Mouse (Mus musculus): ENCODE measurements around the gene Cadm2.

The Cadm2 gene
- long read RNA-seq, experiment 1, partial matches to known transcripts, result 0 of 1 reads
- long read RNA-seq, experiment 1, other reads (novel, unspliced or antisense), result 1 of 1 reads
- long read RNA-seq, experiment 2, result 0 reads

DNA sequence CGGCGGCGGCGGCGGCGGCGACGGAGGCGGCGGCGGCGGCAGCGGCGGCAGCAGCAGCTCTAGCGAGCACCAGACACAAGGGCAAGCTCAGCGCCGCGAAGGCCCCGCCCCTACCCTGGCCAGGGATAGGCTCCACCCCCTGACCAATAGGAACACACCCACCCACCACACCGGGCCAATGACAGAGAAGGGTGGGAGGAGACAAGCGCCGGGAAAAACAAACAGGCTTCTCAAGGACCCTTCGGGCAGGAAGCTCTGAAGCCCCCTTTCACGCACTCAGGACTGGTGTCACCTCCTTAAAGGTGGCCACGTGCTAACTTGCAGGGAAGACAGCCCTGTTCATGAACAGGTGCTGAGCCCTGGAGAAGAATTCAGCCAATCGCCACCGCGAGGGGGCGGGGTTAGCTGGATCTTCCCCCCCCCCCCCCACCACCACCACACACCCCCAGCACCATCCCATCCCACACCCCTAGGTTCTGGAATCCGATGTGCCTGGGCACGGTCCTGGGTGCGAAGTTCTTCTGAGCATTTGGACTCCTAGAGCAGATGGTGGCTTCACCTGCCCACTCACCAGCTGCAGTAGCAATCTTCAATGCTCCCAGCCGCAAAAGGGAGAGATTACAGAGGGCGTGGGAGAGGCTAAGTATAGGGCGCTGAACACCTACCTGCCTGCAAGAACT lies at the start of gene Cadm2:
Gene Cadm2, minus strand, starts transcription at position 83 of the 680 bp plus-strand sequence.
- intact Hi-C loops (cut with DNase I), result no loop called here

DNA sequence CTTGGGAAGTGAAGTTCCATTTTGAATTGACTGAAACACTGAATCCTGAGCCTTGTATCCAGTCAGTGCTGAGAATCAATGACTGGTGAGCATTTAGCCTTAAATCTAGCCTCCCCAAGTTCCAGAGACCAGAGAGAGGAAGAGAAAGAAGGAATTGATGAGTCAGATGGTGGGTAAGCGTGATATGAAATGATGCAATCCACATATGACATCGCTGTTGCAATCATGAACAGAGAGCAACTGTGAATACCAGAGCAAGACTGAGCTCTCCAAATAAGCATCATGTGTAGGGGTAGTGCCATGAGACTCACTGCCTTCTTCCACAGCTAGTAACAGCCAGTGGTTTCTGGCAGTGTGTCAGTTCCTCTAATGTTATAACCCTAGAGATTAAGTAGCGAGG lies 26.2 kb upstream of the Cadm2 start:
- intact Hi-C loops (cut with DNase I), result no loop called here

DNA sequence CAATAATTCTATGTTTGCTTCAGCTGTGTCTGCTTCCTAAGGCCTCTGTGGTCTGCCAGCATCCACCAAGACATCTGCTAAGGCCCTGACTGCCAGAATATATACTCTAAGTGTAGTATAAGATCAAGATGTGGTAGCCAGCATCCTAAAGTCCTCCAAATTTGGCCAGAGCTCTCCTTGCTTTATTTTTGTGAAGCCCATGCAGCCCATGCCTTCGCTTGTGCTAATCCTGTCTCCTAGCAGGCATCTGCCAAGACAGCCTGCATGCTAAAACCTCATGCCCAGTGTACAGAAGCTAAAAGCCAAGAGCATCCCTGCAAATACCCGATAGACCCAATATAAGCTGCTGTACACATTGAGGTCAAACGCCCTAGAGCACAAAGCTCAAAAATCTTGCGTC lies 22.9 kb upstream of the Cadm2 start:
- intact Hi-C loops (cut with DNase I), result no loop called here

DNA sequence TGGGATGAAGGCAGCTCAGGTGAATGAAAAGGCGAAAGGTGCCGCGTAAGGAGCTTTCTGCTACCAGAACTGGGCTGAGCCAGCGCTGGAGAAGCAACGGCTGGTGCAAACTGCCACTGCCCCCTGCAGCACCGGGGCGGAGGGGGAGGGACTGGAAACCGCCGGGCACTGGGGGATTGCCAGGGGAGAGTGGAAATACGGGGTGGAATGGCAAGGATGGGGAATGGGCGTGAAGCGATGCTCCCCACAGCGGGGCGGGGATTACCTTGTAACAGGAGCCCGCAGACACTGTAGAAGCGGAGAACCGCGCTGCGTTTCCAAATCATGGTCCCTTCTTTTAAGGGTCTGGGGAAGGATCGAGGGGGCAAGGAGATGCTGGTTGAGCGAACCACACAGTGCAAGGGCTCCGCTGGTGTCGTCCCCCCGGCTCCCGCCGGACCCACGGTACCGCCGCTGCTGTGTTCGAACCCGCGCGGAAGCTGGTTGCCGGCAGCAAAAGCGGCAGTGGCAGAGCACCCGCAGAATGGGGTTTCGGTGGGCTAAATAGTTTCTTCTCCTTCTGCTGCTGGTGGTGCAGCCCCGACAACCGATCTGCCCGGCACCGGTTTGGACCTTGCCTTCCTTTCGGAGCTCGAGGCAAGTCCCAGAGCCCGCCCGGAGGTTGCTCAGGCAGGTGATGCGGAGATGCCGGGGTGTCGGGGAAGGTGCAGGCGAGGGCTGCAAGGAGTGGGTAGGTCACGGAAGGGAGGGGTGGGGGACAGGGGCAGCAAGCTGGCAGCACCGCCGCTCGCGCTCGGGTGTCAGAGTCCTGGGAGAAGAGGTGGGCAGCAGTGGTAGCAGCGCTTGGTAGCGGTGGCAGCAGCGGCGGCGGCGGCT lies 564 bp downstream of the Cadm2 start:
- intact Hi-C loops (cut with DNase I), result no loop called here

- intact Hi-C loops (cut with DNase I), result no loop called here
Observed at GRCm38 (mm10) chr16:67619416-67619815, 1.3 kb downstream of the Cadm2 start.

- intact Hi-C loops (cut with DNase I), result no loop called here
Observed at GRCm38 (mm10) chr16:67618817-67619216, 1.9 kb downstream of the Cadm2 start.

GRCm38 (mm10) chr16:67617811-67618210 lies 2.9 kb downstream of the Cadm2 start:
- intact Hi-C loops (cut with DNase I), result no loop called here

GRCm38 (mm10) chr16:67617256-67617655 lies 3.5 kb downstream of the Cadm2 start:
- intact Hi-C loops (cut with DNase I), result no loop called here

DNA sequence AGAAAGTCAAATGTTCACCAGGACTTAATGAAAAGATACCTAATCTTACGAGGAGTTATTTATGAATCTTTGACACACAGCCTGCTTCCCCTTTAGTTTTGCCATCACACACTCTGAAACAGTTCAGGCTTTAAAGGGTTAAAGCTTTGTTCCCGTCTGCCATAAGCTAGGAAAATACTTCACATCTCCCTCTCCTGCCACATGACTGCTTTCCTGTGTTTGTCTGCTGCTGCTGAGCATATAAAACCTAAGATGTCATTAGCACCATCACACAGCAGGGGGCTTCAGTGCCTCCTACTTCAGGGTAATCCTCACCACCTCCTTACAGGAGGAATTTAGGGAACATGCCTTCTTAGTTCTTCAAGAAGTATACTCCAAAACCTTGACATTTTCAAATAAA lies 6.8 kb downstream of the Cadm2 start:
- intact Hi-C loops (cut with DNase I), result no loop called here

- intact Hi-C loops (cut with DNase I), result no loop called here
Observed at GRCm38 (mm10) chr16:67610904-67611681, 9.6 kb downstream of the Cadm2 start.

GRCm38 (mm10) chr16:67609116-67609515 lies 11.6 kb downstream of the Cadm2 start:
- intact Hi-C loops (cut with DNase I), result no loop called here

DNA sequence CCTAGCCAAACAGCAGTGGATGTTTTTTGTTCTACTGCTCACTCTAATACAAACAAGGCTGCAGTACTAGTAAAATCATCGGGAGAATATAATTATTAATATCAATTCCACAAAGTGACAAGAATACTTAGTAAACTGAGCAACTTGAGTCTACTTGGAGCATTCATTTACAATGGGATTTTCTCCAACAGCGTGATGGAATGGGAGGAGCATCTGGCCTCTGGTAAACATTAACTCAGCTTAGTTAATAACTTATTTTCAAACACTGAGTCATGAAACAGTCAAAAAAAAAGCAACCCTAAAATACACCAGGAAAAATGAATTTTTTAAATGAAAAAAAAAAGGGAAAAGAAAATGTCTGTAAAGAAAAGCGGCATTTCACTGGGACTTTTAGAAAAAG lies 12.2 kb downstream of the Cadm2 start:
- intact Hi-C loops (cut with DNase I), result no loop called here

- intact Hi-C loops (cut with DNase I), result no loop called here
Observed at GRCm38 (mm10) chr16:67605661-67606060, 15.0 kb downstream of the Cadm2 start.

DNA sequence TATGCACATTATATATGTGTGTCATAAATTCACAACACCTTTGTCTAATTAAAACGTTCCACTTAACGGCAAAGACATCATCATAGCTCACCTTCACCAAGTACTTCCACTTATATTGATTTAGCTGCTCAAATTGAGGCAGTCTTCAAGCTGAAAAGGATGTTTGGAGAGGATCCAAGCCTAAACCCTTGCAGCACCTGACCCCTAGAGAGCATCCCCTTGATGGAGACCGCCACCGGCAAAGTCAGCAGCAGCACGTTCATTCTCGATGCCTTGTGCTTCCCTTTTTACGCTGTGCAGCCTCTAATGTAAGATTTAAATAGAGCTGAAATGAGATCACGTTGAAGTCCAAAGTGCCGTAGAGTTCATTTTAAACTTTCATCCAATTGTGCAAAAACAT lies 20.7 kb downstream of the Cadm2 start:
- intact Hi-C loops (cut with DNase I), result no loop called here

GRCm38 (mm10) chr16:67598841-67599240 lies 21.9 kb downstream of the Cadm2 start:
- intact Hi-C loops (cut with DNase I), result no loop called here

DNA sequence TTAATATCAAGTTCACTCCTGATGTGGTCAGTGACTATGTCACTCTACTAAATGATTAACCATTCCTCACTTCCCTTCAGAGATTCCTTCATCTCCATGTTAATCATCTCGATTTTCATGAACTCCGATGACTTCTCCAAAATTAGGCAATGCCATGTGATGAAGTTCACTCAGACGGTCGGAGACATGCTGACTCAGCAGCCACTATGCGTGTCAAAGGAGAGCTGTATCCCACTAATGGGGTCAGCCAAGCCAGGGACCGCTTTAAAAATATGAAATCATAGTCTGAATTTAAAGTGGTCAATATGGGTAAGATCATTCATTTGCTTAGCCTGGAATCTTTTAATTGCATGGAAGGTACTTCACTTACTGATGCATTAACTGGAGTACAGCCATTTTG lies 29.7 kb downstream of the Cadm2 start:
- intact Hi-C loops (cut with DNase I), result no loop called here

DNA sequence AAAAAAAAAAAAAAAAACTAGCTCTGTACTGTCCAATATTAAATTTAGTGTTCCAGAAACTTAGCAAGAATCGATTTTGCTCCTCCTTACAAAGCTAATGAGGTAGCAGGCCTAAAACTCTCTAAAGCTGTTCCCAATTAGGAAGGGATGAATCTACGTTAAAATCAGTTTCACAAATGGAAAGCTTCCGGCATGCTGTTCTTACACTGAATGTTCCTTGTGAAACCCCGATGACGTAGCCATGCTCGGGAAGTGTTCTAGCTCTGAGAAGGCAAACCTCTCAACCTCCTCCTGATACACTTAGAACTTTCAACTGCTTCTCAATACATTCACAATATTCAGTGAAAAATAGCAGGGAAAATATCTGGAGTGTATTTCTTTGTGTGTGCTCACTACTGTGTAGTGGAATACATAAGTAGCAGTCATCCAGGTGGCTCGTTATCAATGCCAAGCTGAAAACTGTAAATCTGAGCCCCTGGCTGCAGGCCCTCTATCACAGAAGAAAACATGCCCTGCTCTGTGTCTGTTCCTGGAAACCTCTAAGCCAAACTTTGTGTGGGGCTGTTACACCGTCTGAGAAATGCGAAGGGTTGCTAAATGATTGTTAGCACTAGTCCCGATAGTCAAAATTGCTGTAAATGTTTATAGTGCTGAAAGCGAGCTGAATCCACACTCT lies 41.7 kb downstream of the Cadm2 start:
- intact Hi-C loops (cut with DNase I), result no loop called here

DNA sequence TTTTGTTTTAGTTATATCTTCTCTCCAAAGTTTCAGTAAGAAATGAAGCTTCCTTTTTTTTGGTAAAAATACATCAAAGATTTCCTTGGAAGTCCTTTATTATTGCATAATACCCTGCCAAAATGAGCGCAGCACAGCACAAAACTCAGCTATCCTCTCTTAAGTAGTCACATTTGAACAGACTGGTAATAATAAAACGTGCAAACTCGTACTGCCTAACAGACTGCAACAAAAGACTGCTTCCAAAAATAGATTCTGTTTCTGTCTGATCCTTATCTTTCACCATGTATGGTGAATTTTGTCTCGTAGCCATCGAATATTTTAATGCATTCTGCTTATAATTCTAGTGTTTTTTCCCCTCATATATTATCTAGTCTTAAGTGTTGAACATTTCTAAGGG lies 45.2 kb downstream of the Cadm2 start:
- intact Hi-C loops (cut with DNase I), result no loop called here

GRCm38 (mm10) chr16:67526992-67527391 lies 93.7 kb downstream of the Cadm2 start:
- intact Hi-C loops (cut with DNase I), result no loop called here

- intact Hi-C loops (cut with DNase I), result no loop called here
Observed at GRCm38 (mm10) chr16:67524878-67525277, 95.8 kb downstream of the Cadm2 start.

- intact Hi-C loops (cut with DNase I), result no loop called here
Observed at GRCm38 (mm10) chr16:67518311-67518710, 102.4 kb downstream of the Cadm2 start.

All from adrenal gland (tissue).